Mouse (Mus musculus) MEL (cell line): Measurements from ENCODE around the gene Fcrl1.

Experiments used
- CTCF ChIP-seq, 3 experiments: IDR thresholded peaks in 2 of 3; conservative IDR thresholded peaks in 1 of 3; 2 replicates each; pipeline ENCODE4 v1.5.1; 2011 to 2012; ENCODE audit warnings: low read length in 3 of 3, low read depth in 2 of 3, mild to moderate bottlenecking in 2 of 3, improper control_type of control experiment in 1 of 3, inconsistent platforms in 1 of 3, mixed read lengths in 1 of 3, moderate library complexity in 1 of 3; ENCODE audit not compliant: control insufficient read depth in 1 of 3, insufficient read depth in 1 of 3, poor library complexity in 1 of 3, severe bottlenecking in 1 of 3
- EP300 ChIP-seq, 2 experiments: IDR thresholded peaks; 2 replicates each; pipeline ENCODE4 v1.6.1; 2011; ENCODE audit warnings: improper control_type of control experiment in 2 of 2, low read length in 2 of 2, low read depth in 1 of 2, mild to moderate bottlenecking in 1 of 2
- POLR2A ChIP-seq, 2 experiments: IDR thresholded peaks; 2 replicates each; pipeline ENCODE4 v1.6.1; 2011 to 2012; ENCODE audit warnings: low read length in 2 of 2, mild to moderate bottlenecking in 2 of 2, control low read depth in 1 of 2, improper control_type of control experiment in 1 of 2, low read depth in 1 of 2, moderate library complexity in 1 of 2; ENCODE audit not compliant: control insufficient read depth in 1 of 2, insufficient read depth in 1 of 2, poor library complexity in 1 of 2
- TAL1 ChIP-seq: IDR thresholded peaks from 2 replicates; pipeline ENCODE4 v1.6.1; 2012; ENCODE audit warnings: mild to moderate bottlenecking, inconsistent platforms, low read length, moderate library complexity, mixed read lengths
- UBTF ChIP-seq: IDR thresholded peaks from 2 replicates; pipeline ENCODE4 v1.6.1; 2012; ENCODE audit warnings: low read depth, mild to moderate bottlenecking, inconsistent platforms, low read length, improper control_type of control experiment, moderate library complexity, borderline replicate concordance; ENCODE audit not compliant: insufficient read depth

DNA sequence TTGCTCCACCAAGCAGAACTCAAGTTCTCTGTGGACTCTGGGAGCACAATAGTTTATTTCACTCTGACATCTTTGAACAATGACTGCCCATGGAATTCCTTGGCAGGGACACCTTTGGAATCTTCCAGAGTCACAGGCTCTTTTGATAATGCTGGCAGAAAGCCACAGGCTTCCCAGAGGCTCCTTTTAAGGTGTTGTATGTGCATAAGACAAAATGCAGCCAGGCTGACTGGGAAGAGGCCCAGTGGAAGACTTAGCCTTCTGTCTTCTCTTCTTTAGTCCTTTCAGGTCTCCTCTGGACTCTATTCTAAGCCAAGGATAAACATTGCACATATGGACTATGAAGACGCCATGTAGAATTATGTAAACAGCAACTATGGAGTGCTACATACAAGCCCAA lies 14.7 kb downstream of the Fcrl1 start:
- no peak for TF ChIP-seq UBTF
- TF ChIP-seq CTCF (IDR thresholded peaks at IDR 0.05 in 2 of 3, conservative IDR thresholded peaks at IDR 0.05 in 1 of 3; ENCODE audit: control insufficient read depth in 1 of 3, insufficient read depth in 1 of 3, low read depth in 2 of 3, low read length in 3 of 3, poor library complexity in 1 of 3, severe bottlenecking in 1 of 3) = no peak
- TF ChIP-seq EP300 (IDR thresholded peaks at IDR 0.05; ENCODE audit: low read depth in 1 of 2, low read length in 2 of 2) = no peak
- TF ChIP-seq POLR2A (IDR thresholded peaks at IDR 0.05; ENCODE audit: control insufficient read depth in 1 of 2, insufficient read depth in 1 of 2, low read depth in 1 of 2, low read length in 2 of 2, poor library complexity in 1 of 2) = no peak
- no peak for TF ChIP-seq TAL1
